Mouse (Mus musculus): ENCODE data around the gene Tomm40. TPM values are rescaled to one million over a fixed set of nuclear protein-coding genes. Genes with fewer than 3 reads are reported as not detected.
"Not testable (repeated sequence)": the region's sequence is repeated elsewhere in the genome, so short reads cannot be mapped to it uniquely, and the experiment has no call there.

Gene Tomm40
- polyA plus RNA-seq, 1 experiment from 2014 or later, result 152 TPM

GRCm38 (mm10) chr7:19691434-19691833 is 23.8 kb downstream of the Tomm40 start:
- peaks cover 5% of the 10 kb centered on the region; the same call in 1 of the 2 replicates for H3K4me1 ChIP-seq
- no peak for ATAC-seq (ENCODE audit: low FRiP score, low read depth)
- H3K4me3 ChIP-seq, result no peak overlapping the region
- 72% methylated on average over 6 of the region's 6 CpGs for WGBS
- H3K4me2 ChIP-seq (replicated peaks), result no peak overlapping the region
- H3K36me3 ChIP-seq, result peaks cover 4% of the 10 kb centered on the region
- H3K27me3 ChIP-seq, result no peaks in the 10 kb centered on the region
- H3K27ac ChIP-seq (replicated peaks), result no peak overlapping the region
- H3K9ac ChIP-seq (replicated peaks), result no peak overlapping the region
- no peaks in the 10 kb centered on the region for H3K9me3 ChIP-seq

- 89% methylated on average over 4 of the region's 4 CpGs for WGBS
- Histone ChIP-seq H3K9ac (replicated peaks) (no peak overlapping the region), H3K4me3 (no peak overlapping the region), H3K27ac (replicated peaks) (no peak overlapping the region), H3K4me2 (replicated peaks) (no peak overlapping the region), H3K4me1 (peaks cover 5% of the 10 kb centered on the region; the same call in 1 of the 2 replicates), H3K27me3 (no peaks in the 10 kb centered on the region), H3K36me3 (no peaks in the 10 kb centered on the region), H3K9me3 (no peaks in the 10 kb centered on the region)
- ATAC-seq (ENCODE audit: low FRiP score, low read depth), result no peak
Observed at GRCm38 (mm10) chr7:19690845-19691244, 24.4 kb downstream of the Tomm40 start.

- no peak overlapping the region for H3K4me2 ChIP-seq (replicated peaks)
- no peaks in the 10 kb centered on the region for H3K9me3 ChIP-seq
- H3K27ac ChIP-seq (replicated peaks), result no peak overlapping the region
- H3K9ac ChIP-seq (replicated peaks), result no peak overlapping the region
- no peaks in the 10 kb centered on the region for H3K27me3 ChIP-seq
- no peak overlapping the region for H3K4me3 ChIP-seq
- WGBS, result 86% methylated on average over 2 of the region's 2 CpGs
- H3K4me1 ChIP-seq, result peaks cover 5% of the 10 kb centered on the region; the same call in 1 of the 2 replicates
- no peak for ATAC-seq (ENCODE audit: low FRiP score, low read depth)
- H3K36me3 ChIP-seq, result no peaks in the 10 kb centered on the region
Observed at GRCm38 (mm10) chr7:19688611-19689010, 26.6 kb downstream of the Tomm40 start.

- Histone ChIP-seq H3K36me3 (no peaks in the 10 kb centered on the region), H3K4me3 (no peak overlapping the region), H3K9ac (replicated peaks) (no peak overlapping the region), H3K9me3 (no peaks in the 10 kb centered on the region), H3K4me1 (peaks cover under 1% of the 10 kb centered on the region; the same call in 1 of the 2 replicates), H3K27ac (replicated peaks) (no peak overlapping the region), H3K27me3 (no peaks in the 10 kb centered on the region), H3K4me2 (replicated peaks) (no peak overlapping the region)
- 93% methylated on average over 10 of the region's 10 CpGs for WGBS
- ATAC-seq (ENCODE audit: low FRiP score, low read depth), result no peak
Observed at GRCm38 (mm10) chr7:19688101-19688500, 27.1 kb downstream of the Tomm40 start.

GRCm38 (mm10) chr7:19686927-19687583 is 28.2 kb downstream of the Tomm40 start:
- H3K27me3 ChIP-seq; H3K9ac ChIP-seq (replicated peaks); ATAC-seq (ENCODE audit: low FRiP score, low read depth); H3K4me2 ChIP-seq (replicated peaks); H3K27ac ChIP-seq (replicated peaks); H3K4me3 ChIP-seq; H3K36me3 ChIP-seq; H3K9me3 ChIP-seq; H3K4me1 ChIP-seq: not testable (repeated sequence)
- WGBS, result 80% methylated on average over 8 of the region's 8 CpGs

GRCm38 (mm10) chr7:19686521-19686920 is 28.7 kb downstream of the Tomm40 start:
- Histone ChIP-seq H3K27ac (replicated peaks) (no peak overlapping the region), H3K4me3 (no peak overlapping the region), H3K4me2 (replicated peaks) (no peak overlapping the region), H3K9ac (replicated peaks) (no peak overlapping the region), H3K9me3 (no peaks in the 10 kb centered on the region), H3K36me3 (no peaks in the 10 kb centered on the region), H3K27me3 (no peaks in the 10 kb centered on the region), H3K4me1 (no peaks in the 10 kb centered on the region)
- ATAC-seq (ENCODE audit: low FRiP score, low read depth), result no peak
- WGBS, result 92% methylated on average over 6 of the region's 6 CpGs

GRCm38 (mm10) chr7:19685374-19685773 is 29.9 kb downstream of the Tomm40 start:
- ATAC-seq (ENCODE audit: low FRiP score, low read depth), result no peak
- WGBS, result 68% methylated on average over 4 of the region's 4 CpGs
- no peak overlapping the region for H3K27ac ChIP-seq (replicated peaks)
- H3K4me1 ChIP-seq, result no peaks in the 10 kb centered on the region
- H3K27me3 ChIP-seq, result no peaks in the 10 kb centered on the region
- no peaks in the 10 kb centered on the region for H3K9me3 ChIP-seq
- no peak overlapping the region for H3K4me2 ChIP-seq (replicated peaks)
- no peak overlapping the region for H3K4me3 ChIP-seq
- H3K36me3 ChIP-seq, result no peaks in the 10 kb centered on the region
- H3K9ac ChIP-seq (replicated peaks), result no peak overlapping the region

GRCm38 (mm10) chr7:19683771-19684201 is 31.5 kb downstream of the Tomm40 start:
- Histone ChIP-seq H3K27me3 (no peaks in the 10 kb centered on the region), H3K4me2 (replicated peaks) (no peak overlapping the region), H3K4me3 (no peak overlapping the region), H3K36me3 (no peaks in the 10 kb centered on the region), H3K27ac (replicated peaks) (no peak overlapping the region), H3K4me1 (no peaks in the 10 kb centered on the region), H3K9ac (replicated peaks) (no peak overlapping the region), H3K9me3 (no peaks in the 10 kb centered on the region)
- WGBS, result 87% methylated on average over 6 of the region's 6 CpGs
- no peak for ATAC-seq (ENCODE audit: low FRiP score, low read depth)

- no peak overlapping the region for H3K4me2 ChIP-seq (replicated peaks)
- H3K9ac ChIP-seq (replicated peaks), result no peak overlapping the region
- no peak overlapping the region for H3K4me3 ChIP-seq
- H3K27me3 ChIP-seq, result no peaks in the 10 kb centered on the region
- no peaks in the 10 kb centered on the region for H3K9me3 ChIP-seq
- H3K36me3 ChIP-seq, result no peaks in the 10 kb centered on the region
- H3K27ac ChIP-seq (replicated peaks), result no peak overlapping the region
- 83% methylated on average over 3 of the region's 3 CpGs for WGBS
- ATAC-seq (ENCODE audit: low FRiP score, low read depth), result no peak
- H3K4me1 ChIP-seq, result no peaks in the 10 kb centered on the region
Observed at GRCm38 (mm10) chr7:19682979-19683378, 32.3 kb downstream of the Tomm40 start.

- Histone ChIP-seq H3K9ac (replicated peaks) (no peak within 1 kb of the TSS), H3K27ac (replicated peaks) (no peak within 1 kb of the TSS), H3K4me3 (no peak within 1 kb of the TSS), H3K4me2 (replicated peaks) (no peak within 1 kb of the TSS), H3K36me3 (no peaks in the 10 kb centered on the region), H3K4me1 (no peaks in the 10 kb centered on the region), H3K9me3 (no peaks in the 10 kb centered on the region), H3K27me3 (no peaks in the 10 kb centered on the region)
- no peak for ATAC-seq (ENCODE audit: low FRiP score, low read depth)
- 61% methylated on average over 8 of the region's 8 CpGs for WGBS
Observed at GRCm38 (mm10) chr7:19681202-19681694, 34.0 kb downstream of the Tomm40 start, which contains the start of the genes Gm44805 and Apoc4. Gm44805 (minus strand) TSS chr7:19681423. Apoc4 (minus strand) TSS chr7:19681479.

GRCm38 (mm10) chr7:19680702-19681101 is 34.5 kb downstream of the Tomm40 start:
- no peaks in the 10 kb centered on the region for H3K9me3 ChIP-seq
- 87% methylated on average over 2 of the region's 2 CpGs for WGBS
- no peaks in the 10 kb centered on the region for H3K36me3 ChIP-seq
- no peak overlapping the region for H3K4me2 ChIP-seq (replicated peaks)
- ATAC-seq (ENCODE audit: low FRiP score, low read depth), result no peak
- no peak overlapping the region for H3K4me3 ChIP-seq
- no peaks in the 10 kb centered on the region for H3K27me3 ChIP-seq
- no peak overlapping the region for H3K27ac ChIP-seq (replicated peaks)
- H3K9ac ChIP-seq (replicated peaks), result no peak overlapping the region
- H3K4me1 ChIP-seq, result no peaks in the 10 kb centered on the region

- ATAC-seq (ENCODE audit: low FRiP score, low read depth), result no peak
- WGBS, result 82% methylated on average over 3 of the region's 3 CpGs
- Histone ChIP-seq H3K27me3 (no peaks in the 10 kb centered on the region), H3K4me3 (no peak overlapping the region), H3K27ac (replicated peaks) (no peak overlapping the region), H3K4me1 (no peaks in the 10 kb centered on the region), H3K4me2 (replicated peaks) (no peak overlapping the region), H3K36me3 (no peaks in the 10 kb centered on the region), H3K9ac (replicated peaks) (no peak overlapping the region), H3K9me3 (no peaks in the 10 kb centered on the region)
Observed at GRCm38 (mm10) chr7:19678901-19679300, 36.3 kb downstream of the Tomm40 start.
